Mouse (Mus musculus) lung, embryonic 14.5 days (tissue): ENCODE results near the gene Pdx1. TPM values are rescaled to one million over a fixed set of nuclear protein-coding genes. Genes with fewer than 3 reads are reported as not detected.
A peak's percentile ranks its signal among the peaks of the same experiment; 100 is the strongest.

Experiments
- ATAC-seq: fragments of 200-750 bp; cut with Nextera tagmentation; 2 replicates; pipeline ENCODE4 v1.8.0; 2017; ENCODE audit warnings: mild to moderate bottlenecking, moderate TSS enrichment, moderate library complexity; ENCODE audit not compliant: insufficient read depth
- DNase-seq: peaks from one replicate; pipeline ENCODE4 v3.0.0-alpha.2; 2015
- H3K27ac ChIP-seq: fragments of 300-500 bp; sonication (generic); 2 replicates; pipeline ENCODE4 v1.5.1; 2014; ENCODE audit warnings: low read depth, mild to moderate bottlenecking, moderate library complexity
- H3K27me3 ChIP-seq: fragments of 300-500 bp; sonication (generic); 2 replicates; pipeline ENCODE4 v1.6.1; 2014; ENCODE audit warnings: low read length, control low read depth; ENCODE audit not compliant: insufficient read depth
- H3K36me3 ChIP-seq: fragments of 300-500 bp; sonication (generic); 2 replicates; pipeline ENCODE4 v1.6.1; 2014; ENCODE audit warnings: control low read depth; ENCODE audit not compliant: insufficient read depth
- H3K4me1 ChIP-seq: fragments of 300-500 bp; sonication (generic); 2 replicates; pipeline ENCODE4 v1.6.1; 2014; ENCODE audit warnings: antibody characterized with exemption, control low read depth; ENCODE audit not compliant: insufficient read depth
- H3K4me2 ChIP-seq: fragments of 300-500 bp; sonication (generic); 2 replicates; pipeline ENCODE4 v1.6.1; 2014; ENCODE audit warnings: mild to moderate bottlenecking
- H3K4me3 ChIP-seq: fragments of 300-500 bp; sonication (generic); 2 replicates; pipeline ENCODE4 v1.5.1; 2014; ENCODE audit warnings: low read depth, low read length
- H3K9ac ChIP-seq: fragments of 300-500 bp; sonication (generic); 2 replicates; pipeline ENCODE4 v1.6.1; 2014
- H3K9me3 ChIP-seq: fragments of 300-500 bp; sonication (generic); 2 replicates; pipeline ENCODE4 v1.6.1; 2016; ENCODE audit warnings: low read depth, low read length, control low read depth
- CTCF ChIP-seq: IDR thresholded peaks from 2 replicates; pipeline ENCODE4 v1.5.1; 2016; ENCODE audit warnings: antibody characterized with exemption, low read depth
- WGBS: fragments of 180-500 bp; shearing (Covaris S2); extraction: QIAGEN DNeasy Blood & Tissue Kit; methylation state at CpG from one replicate; pipeline ENCODE4 v1.1.7; 2014; 5-methylcytosine and 5-hydroxymethylcytosine counted together
- polyA plus RNA-seq: library from polyadenylated mRNA; unstranded; fragments of >200 nt; fragmentation: Nextera tagmentation; extraction: Ambion mirVana; gene quantifications from 2 replicates; pipeline ENCODE4 v1.2.1, GENCODE M21; 2014

The Pdx1 gene
- polyA plus RNA-seq, 1 experiment from 2014 or later, result not detected

GRCm38 (mm10) chr5:147284365-147284764 is 14.6 kb downstream of the Pdx1 start:
- Histone ChIP-seq H3K9me3 (no peaks in the 10 kb centered on the region), H3K9ac (no peak overlapping the region), H3K4me2 (no peak overlapping the region), H3K27ac (no peak overlapping the region), H3K27me3 (peaks cover 21% of the 10 kb centered on the region), H3K4me3 (no peak overlapping the region), H3K36me3 (no peaks in the 10 kb centered on the region), H3K4me1 (no peaks in the 10 kb centered on the region)
- WGBS, result 70% methylated on average over 4 of the region's 4 CpGs
- ATAC-seq, result no peak
- no peak for DNase-seq
- peak; percentile 33; the same call in 1 of the 2 replicates for TF ChIP-seq CTCF

GRCm38 (mm10) chr5:147291764-147292505 is 22.2 kb downstream of the Pdx1 start:
- Histone ChIP-seq H3K27me3 (peaks cover 50% of the 10 kb centered on the region), H3K9me3 (no peaks in the 10 kb centered on the region), H3K36me3 (no peaks in the 10 kb centered on the region), H3K4me2 (no peak overlapping the region), H3K9ac (no peak overlapping the region), H3K4me1 (no peaks in the 10 kb centered on the region), H3K4me3 (no peak overlapping the region), H3K27ac (no peak overlapping the region)
- 16% methylated on average over 16 of the region's 16 CpGs for WGBS
- no peak for TF ChIP-seq CTCF
- DNase-seq, result no peak
- ATAC-seq, result no peak

GRCm38 (mm10) chr5:147292506-147293120 is 22.9 kb downstream of the Pdx1 start:
- H3K36me3 ChIP-seq, result no peaks in the 10 kb centered on the region
- H3K4me1 ChIP-seq, result no peaks in the 10 kb centered on the region
- ATAC-seq, result no peak
- H3K27ac ChIP-seq, result no peak overlapping the region
- no peaks in the 10 kb centered on the region for H3K9me3 ChIP-seq
- no peak for DNase-seq
- TF ChIP-seq CTCF, result no peak
- H3K4me3 ChIP-seq, result no peak overlapping the region
- H3K9ac ChIP-seq, result no peak overlapping the region
- no peak overlapping the region for H3K4me2 ChIP-seq
- WGBS, result 28% methylated on average over 13 of the region's 13 CpGs
- H3K27me3 ChIP-seq, result peaks cover 56% of the 10 kb centered on the region

GRCm38 (mm10) chr5:147293127-147293910 is 23.6 kb downstream of the Pdx1 start:
- Histone ChIP-seq H3K36me3 (no peaks in the 10 kb centered on the region), H3K4me2 (no peak overlapping the region), H3K27me3 (peaks cover 63% of the 10 kb centered on the region), H3K4me1 (no peaks in the 10 kb centered on the region), H3K27ac (no peak overlapping the region), H3K9ac (no peak overlapping the region), H3K4me3 (no peak overlapping the region), H3K9me3 (no peaks in the 10 kb centered on the region)
- ATAC-seq (peak; percentile 63), DNase-seq (peak; percentile 91)
- 17% methylated on average over 18 of the region's 18 CpGs for WGBS
- TF ChIP-seq CTCF, result peak; percentile 97

GRCm38 (mm10) chr5:147294121-147294520 is 24.4 kb downstream of the Pdx1 start:
- Histone ChIP-seq H3K27ac (no peak overlapping the region), H3K9me3 (no peaks in the 10 kb centered on the region), H3K4me2 (no peak overlapping the region), H3K9ac (no peak overlapping the region), H3K4me1 (no peaks in the 10 kb centered on the region), H3K27me3 (peaks cover 71% of the 10 kb centered on the region), H3K4me3 (no peak overlapping the region), H3K36me3 (no peaks in the 10 kb centered on the region)
- ATAC-seq (no peak), DNase-seq (no peak)
- 12% methylated on average over 20 of the region's 20 CpGs for WGBS
- TF ChIP-seq CTCF, result peak; percentile 53

- 0 out of 2 replicates have a peak, but pooled peaks cover 3% of the 10 kb centered on the region for H3K4me1 ChIP-seq
- no peak for ATAC-seq
- H3K27me3 ChIP-seq, result peaks cover 95% of the 10 kb centered on the region
- H3K27ac ChIP-seq, result no peak overlapping the region
- no peak for TF ChIP-seq CTCF
- H3K4me2 ChIP-seq, result no peak overlapping the region
- no peak overlapping the region for H3K9ac ChIP-seq
- no peaks in the 10 kb centered on the region for H3K9me3 ChIP-seq
- no peak for DNase-seq
- H3K4me3 ChIP-seq, result no peak overlapping the region
- WGBS, result 57% methylated on average over 5 of the region's 5 CpGs
- H3K36me3 ChIP-seq, result no peaks in the 10 kb centered on the region
Measured at GRCm38 (mm10) chr5:147297249-147297648, 27.5 kb downstream of the Pdx1 start.
